Mouse (Mus musculus) liver, embryonic 14.5 days (tissue): ENCODE measurements around the gene Abhd4. TPM values are rescaled to one million over a fixed set of nuclear protein-coding genes. Genes with fewer than 3 reads are reported as not detected.

ENCODE experiments used
- ATAC-seq: fragments of 200-750 bp; cut with Nextera tagmentation; 2 replicates; pipeline ENCODE4 v1.8.0; 2017; ENCODE audit warnings: moderate number of reproducible peaks, mild to moderate bottlenecking, moderate library complexity; ENCODE audit not compliant: insufficient read depth
- DNase-seq, 3 experiments: peaks; one replicate each; pipeline ENCODE4 v3.0.0-alpha.2; 2012 to 2013; ENCODE audit warnings: low read depth in 3 of 3, low spot score in 3 of 3
- H3K27ac ChIP-seq: fragments of 300-500 bp; sonication (generic); 2 replicates; pipeline ENCODE4 v1.5.1; 2014; ENCODE audit warnings: moderate library complexity, mild to moderate bottlenecking, control low read depth, inconsistent platforms
- H3K27me3 ChIP-seq: fragments of 300-500 bp; sonication (generic); 2 replicates; pipeline ENCODE4 v1.6.1; 2014; ENCODE audit warnings: mild to moderate bottlenecking, low read length, moderate library complexity; ENCODE audit not compliant: control insufficient read depth, insufficient read depth
- H3K36me3 ChIP-seq: fragments of 300-500 bp; sonication (generic); replicated peaks from 2 replicates; pipeline ENCODE4 v1.6.1; 2014; ENCODE audit warnings: low read depth; ENCODE audit not compliant: control insufficient read depth, insufficient read depth
- H3K4me1 ChIP-seq, 2 experiments: fragments of 200-500 bp in 1 of 2; fragments of 300-500 bp in 1 of 2; sonication (generic) in 1 of 2; replicated peaks; 2 replicates each; pipeline ENCODE4 v1.6.1; 2012 to 2014; ENCODE audit warnings: antibody characterized with exemption in 1 of 2, inconsistent platforms in 1 of 2, low read length in 1 of 2; ENCODE audit not compliant: control insufficient read depth in 2 of 2, insufficient read depth in 2 of 2
- H3K4me2 ChIP-seq: fragments of 300-500 bp; sonication (generic); 2 replicates; pipeline ENCODE4 v1.6.1; 2014; ENCODE audit warnings: low read depth, mild to moderate bottlenecking, control low read depth, moderate library complexity
- H3K4me3 ChIP-seq, 2 experiments: fragments of 200-500 bp in 1 of 2; fragments of 300-500 bp in 1 of 2; sonication (generic) in 1 of 2; 2 replicates each; pipeline ENCODE4 v1.5.1; 2012 to 2014; ENCODE audit warnings: low read depth in 2 of 2, low read length in 2 of 2, mild to moderate bottlenecking in 2 of 2, control low read depth in 1 of 2, inconsistent platforms in 1 of 2, moderate library complexity in 1 of 2; ENCODE audit not compliant: insufficient read depth in 1 of 2
- H3K9ac ChIP-seq: fragments of 300-500 bp; sonication (generic); replicated peaks from 2 replicates; pipeline ENCODE4 v1.6.1; 2014; ENCODE audit warnings: mild to moderate bottlenecking, control low read depth, moderate library complexity
- H3K9me3 ChIP-seq: fragments of 300-500 bp; sonication (generic); 2 replicates; pipeline ENCODE4 v1.6.1; 2016; ENCODE audit warnings: low read length, mixed read lengths; ENCODE audit not compliant: control insufficient read depth
- CTCF ChIP-seq: IDR thresholded peaks from 2 replicates; pipeline ENCODE4 v1.5.1; 2016; ENCODE audit warnings: antibody characterized with exemption, low read depth, control low read depth
- EP300 ChIP-seq: IDR thresholded peaks from 2 replicates; pipeline ENCODE4 v1.6.1; 2016; ENCODE audit warnings: antibody characterized with exemption, low read depth
- WGBS: fragments of 180-500 bp; shearing (Covaris S2); extraction: QIAGEN DNeasy Blood & Tissue Kit; methylation state at CpG from one replicate; pipeline ENCODE4 v1.1.7; 2014; ENCODE audit not compliant: insufficient replicate concordance; 5-methylcytosine and 5-hydroxymethylcytosine counted together
- polyA plus RNA-seq, 2 experiments: library from polyadenylated mRNA; depleted of rRNA in 1 of 2; stranded (reverse) in 1 of 2; unstranded in 1 of 2; fragments of >200 nt; fragmentation: Nextera tagmentation in 1 of 2; extraction: Ambion mirVana in 1 of 2; gene quantifications; 2 replicates each; pipeline versions ENCODE4 v1.2.1 to v1.2.3; 2012 to 2014

Gene Abhd4
- polyA plus RNA-seq, 2 experiments: 6.1 to 14.9 TPM

DNA sequence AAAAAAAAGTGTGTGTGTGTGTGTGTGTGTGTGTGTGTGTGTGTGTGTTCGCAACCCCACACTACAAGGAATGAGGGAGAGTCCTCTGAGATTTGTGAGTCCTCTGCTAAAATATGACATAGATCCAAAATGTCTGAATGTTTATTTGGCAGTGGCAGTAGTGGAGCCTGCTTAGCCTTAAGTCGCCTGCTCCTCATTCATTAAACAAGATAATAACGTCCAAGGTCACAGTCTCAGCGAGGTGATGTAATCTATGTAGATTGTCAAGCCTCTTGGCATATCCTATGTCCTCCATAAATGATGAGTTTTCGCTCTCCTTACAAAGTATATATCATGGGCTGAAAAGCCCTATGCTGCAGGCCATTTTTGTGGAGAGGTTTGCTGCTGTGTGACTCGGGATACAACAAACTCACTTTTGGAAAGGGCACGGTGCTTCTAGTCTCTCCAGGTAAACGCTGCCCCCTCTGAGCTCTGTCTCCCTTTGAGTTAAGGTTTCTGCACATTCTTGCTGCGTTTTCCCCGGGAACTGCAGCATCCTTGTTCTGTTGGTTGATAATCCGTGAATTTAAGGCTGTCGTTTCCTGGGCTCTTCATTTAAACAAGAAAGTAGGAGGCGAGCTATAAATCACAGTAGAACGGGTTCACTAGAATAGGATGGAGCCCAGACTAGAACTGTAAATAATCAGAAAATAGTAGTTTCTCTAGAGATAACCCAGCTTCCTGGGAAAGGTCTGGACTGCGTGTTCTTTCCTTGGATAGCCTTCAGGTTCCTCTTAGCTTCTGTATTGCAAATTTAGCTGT is 47.0 kb upstream of the Abhd4 start:
- DNase-seq: no peak
- TF ChIP-seq EP300: no peak

DNA sequence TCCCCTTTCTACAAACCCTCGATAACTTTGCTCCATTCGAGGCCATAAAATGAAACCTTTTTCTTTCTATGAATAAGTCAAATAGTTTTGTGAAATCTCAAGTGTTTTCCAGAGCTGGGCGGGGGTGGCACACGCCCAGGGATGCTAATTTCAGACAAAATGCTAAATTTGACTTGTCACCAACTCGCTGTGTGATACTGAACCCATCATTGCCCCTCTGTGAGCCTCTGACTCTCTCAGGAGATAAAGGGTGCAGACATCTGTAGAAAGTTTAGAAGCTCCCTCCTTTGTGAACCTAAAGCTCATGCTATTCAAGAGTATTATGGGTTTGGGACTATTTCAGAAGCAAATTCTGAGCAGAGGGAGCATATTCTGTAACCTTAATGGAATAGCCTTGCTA is 46.1 kb upstream of the Abhd4 start:
- WGBS: 54% methylated on average over 5 of the region's 5 CpGs
- peak overlapping the region; percentile 31 for H3K4me2 ChIP-seq
- TF ChIP-seq CTCF (no peak), EP300 (no peak)
- H3K27ac ChIP-seq: peak overlapping the region; percentile 19
- no peaks in the 10 kb centered on the region for H3K9me3 ChIP-seq
- peaks cover 44 to 51% of the 10 kb centered on the region in 2 experiments for H3K4me1 ChIP-seq
- DNase-seq: no peak
- no peaks in the 10 kb centered on the region for H3K36me3 ChIP-seq
- peak; percentile 38; the same call in 1 of the 2 replicates for ATAC-seq
- H3K4me3 ChIP-seq: no peak overlapping the region
- H3K27me3 ChIP-seq: no peaks in the 10 kb centered on the region
- no peak overlapping the region for H3K9ac ChIP-seq

More for the DNA sequence above, 47.0 kb upstream of the Abhd4 start:
- H3K27ac ChIP-seq: 0 out of 2 replicates have a peak overlapping the region, but pooled peaks have one; percentile 19
- no peak overlapping the region for H3K9ac ChIP-seq
- WGBS: 62% methylated on average over 15 of the region's 15 CpGs
- no peak for ATAC-seq
- peaks cover 44 to 51% of the 10 kb centered on the region in 2 experiments for H3K4me1 ChIP-seq
- no peaks in the 10 kb centered on the region; the same call in 1 of the 2 replicates for H3K27me3 ChIP-seq
- H3K9me3 ChIP-seq: no peaks in the 10 kb centered on the region
- no peak overlapping the region for H3K4me3 ChIP-seq
- H3K36me3 ChIP-seq: no peaks in the 10 kb centered on the region
- H3K4me2 ChIP-seq: no peak overlapping the region

DNA sequence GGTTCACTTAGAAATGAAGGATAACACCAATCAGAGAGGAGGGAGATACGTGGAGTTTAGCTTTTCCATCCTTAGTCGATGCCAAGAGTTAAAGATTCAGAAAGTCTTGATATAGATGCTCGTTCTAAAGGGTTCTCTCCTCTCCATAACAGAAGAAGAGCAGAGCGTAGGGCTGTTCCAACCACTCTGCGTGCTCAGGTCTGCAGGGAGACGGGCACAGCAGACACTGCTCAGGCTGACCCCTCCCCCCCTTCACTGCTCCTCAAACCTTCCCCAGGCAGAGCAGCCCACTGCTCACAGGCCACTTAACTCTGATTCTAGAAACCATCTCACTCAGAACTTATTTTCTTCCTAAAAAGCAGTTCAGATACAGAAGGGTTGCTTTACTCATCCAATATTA is 45.2 kb upstream of the Abhd4 start:
- ATAC-seq: no peak
- DNase-seq: no peak
- Histone ChIP-seq H3K27ac (no peak overlapping the region), H3K9me3 (no peaks in the 10 kb centered on the region), H3K27me3 (no peaks in the 10 kb centered on the region), H3K36me3 (no peaks in the 10 kb centered on the region), H3K4me2 (no peak overlapping the region), H3K9ac (no peak overlapping the region), H3K4me1 (peaks cover 37 to 44% of the 10 kb centered on the region in 2 experiments), H3K4me3 (no peak overlapping the region)
- WGBS: 73% methylated on average over 6 of the region's 6 CpGs
- TF ChIP-seq EP300 (no peak), CTCF (no peak)

DNA sequence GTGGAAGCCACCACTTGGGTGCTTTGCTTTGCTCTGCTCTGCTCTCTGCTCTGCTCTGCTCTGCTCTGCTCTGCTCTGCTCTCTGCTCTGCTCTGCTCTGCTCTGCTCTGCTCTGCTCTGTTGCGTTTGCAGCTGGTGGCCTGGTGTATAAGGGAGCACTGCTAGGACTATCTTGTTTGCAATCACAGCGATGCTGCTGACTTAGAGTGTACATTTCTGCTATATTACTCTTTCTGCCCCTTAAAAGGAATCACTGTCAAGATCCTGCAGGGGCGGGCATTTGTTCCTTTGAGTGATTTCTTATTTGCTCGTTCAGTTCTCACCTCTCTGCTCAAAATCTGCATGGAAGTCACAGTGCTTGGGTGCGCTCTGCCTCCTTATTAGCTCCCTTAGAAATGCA is 44.1 kb upstream of the Abhd4 start:
- DNase-seq: no peak
- TF ChIP-seq CTCF (no peak), EP300 (no peak)

DNA sequence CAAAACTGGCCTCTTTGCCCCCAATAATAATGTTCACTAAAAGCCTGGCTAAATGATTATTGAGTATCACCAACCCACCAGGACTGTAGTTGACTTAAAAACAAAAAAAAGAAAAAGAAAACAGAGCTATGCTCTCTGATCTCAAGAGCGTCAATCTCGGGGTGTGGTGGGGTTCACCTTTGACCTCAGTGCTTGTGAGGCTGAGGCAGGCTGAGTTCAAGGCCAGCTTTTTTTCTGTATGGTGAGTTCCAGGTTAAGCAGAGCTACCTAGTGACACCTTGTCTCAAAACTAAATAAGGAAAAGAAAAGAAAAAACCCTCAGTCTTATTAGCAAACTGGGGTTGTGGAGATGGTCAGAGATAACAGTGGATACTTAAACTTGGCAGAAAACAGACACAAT is 43.6 kb upstream of the Abhd4 start:
- Histone ChIP-seq H3K9ac (no peak overlapping the region), H3K27ac (no peak overlapping the region), H3K36me3 (no peaks in the 10 kb centered on the region), H3K27me3 (no peaks in the 10 kb centered on the region), H3K9me3 (no peaks in the 10 kb centered on the region), H3K4me3 (no peak overlapping the region), H3K4me2 (no peak overlapping the region), H3K4me1 (peaks cover 21 to 30% of the 10 kb centered on the region in 2 experiments)
- TF ChIP-seq EP300: no peak
- TF ChIP-seq CTCF: no peak
- DNase-seq (no peak), ATAC-seq (no peak)
- WGBS: 74% methylated on average over 2 of the region's 2 CpGs

More for the DNA sequence above, 44.1 kb upstream of the Abhd4 start:
- H3K36me3 ChIP-seq: no peaks in the 10 kb centered on the region
- H3K27me3 ChIP-seq: no peaks in the 10 kb centered on the region
- H3K4me1 ChIP-seq: peaks cover 25 to 32% of the 10 kb centered on the region in 2 experiments
- H3K4me2 ChIP-seq: no peak overlapping the region
- no peaks in the 10 kb centered on the region for H3K9me3 ChIP-seq
- WGBS: 69% methylated on average over 5 of the region's 5 CpGs
- no peak for ATAC-seq
- H3K9ac ChIP-seq: no peak overlapping the region
- no peak overlapping the region for H3K27ac ChIP-seq
- no peak overlapping the region for H3K4me3 ChIP-seq
